26 mouse cellular contexts compared by ENCODE assay signal in genomic region chr14:77509042-77509441, GRCm38 (mm10).
"Had no signal": no experiment of that assay in that cellular context is flagged by ENCODE, and none has a peak within 500 bp of the region (broad histone marks: within the 10 kb centered on the region; RNA-seq: fewer than 3 reads in every experiment).

No protein-coding gene starts in this region.

- H3K9me3 ChIP-seq: heart, embryonic 10.5 days; heart, embryonic 15.5 days; hindbrain, embryonic 13.5 days; hindbrain, embryonic 15.5 days; kidney, embryonic 15.5 days; limb, embryonic 10.5 days; limb, embryonic 12.5 days; liver, embryonic 13.5 days; liver, embryonic 15.5 days had no signal

- H3K36me3 ChIP-seq: heart, embryonic 15.5 days; hindbrain, embryonic 15.5 days; kidney, embryonic 15.5 days; limb, embryonic 10.5 days; limb, embryonic 12.5 days; liver, embryonic 13.5 days; liver, embryonic 15.5 days had no signal

- H3K27me3 ChIP-seq: heart, embryonic 13.5 days; heart, embryonic 15.5 days; hindbrain, embryonic 13.5 days; hindbrain, embryonic 15.5 days; kidney, embryonic 15.5 days; limb, embryonic 12.5 days; liver, embryonic 13.5 days; liver, embryonic 15.5 days had no signal

- H3K4me3 ChIP-seq: gastrocnemius, adult 2 months; heart, embryonic 10.5 days; heart, embryonic 13.5 days; heart, embryonic 15.5 days; hindbrain, embryonic 13.5 days; hindbrain, embryonic 15.5 days; kidney, embryonic 15.5 days; left cerebral cortex, adult 2 months; limb, embryonic 10.5 days; limb, embryonic 12.5 days; liver, embryonic 13.5 days; liver, embryonic 15.5 days had no signal

- H3K27ac ChIP-seq: gastrocnemius, adult 2 months; heart, embryonic 10.5 days; heart, embryonic 13.5 days; heart, embryonic 15.5 days; hindbrain, embryonic 13.5 days; hindbrain, embryonic 15.5 days; hindbrain, postnatal 0 days; kidney, embryonic 15.5 days; kidney, postnatal 0 days; left cerebral cortex, adult 2 months; limb, embryonic 10.5 days; limb, embryonic 12.5 days; liver, embryonic 13.5 days; liver, embryonic 15.5 days had no signal

- DNase-seq: gastrocnemius, adult 2 months; gastrocnemius, postnatal 10 days; gastrocnemius, postnatal 36 days; heart, adult 18-20 months; heart, postnatal 14 days; heart, postnatal 36 days; kidney, adult 11 months; kidney, adult 2 months; kidney, adult 9 months; kidney, postnatal 14 days; kidney, postnatal 36 days; liver; liver, embryonic 13.5 days; liver, postnatal 0 days had no signal

- H3K4me1 ChIP-seq: kidney, embryonic 15.5 days; limb, embryonic 12.5 days; liver, embryonic 13.5 days; liver, embryonic 15.5 days had no signal

- H3K9ac ChIP-seq: heart, embryonic 13.5 days; heart, embryonic 15.5 days; hindbrain, embryonic 13.5 days; hindbrain, embryonic 15.5 days; kidney, embryonic 15.5 days; limb, embryonic 12.5 days; liver, embryonic 13.5 days; liver, embryonic 15.5 days; liver, postnatal 0 days had no signal
